Mouse (Mus musculus) embryonic fibroblast, embryonic 13.5 days (primary cell): Measurements from ENCODE around the gene Spats2l.

ENCODE experiments used
- CTCF ChIP-seq: IDR thresholded peaks from 2 replicates; pipeline ENCODE4 v1.5.1; 2011; ENCODE audit warnings: mild to moderate bottlenecking, control low read depth, low read length, moderate library complexity, borderline replicate concordance; ENCODE audit not compliant: insufficient read depth
- POLR2A ChIP-seq: IDR thresholded peaks from 2 replicates; pipeline ENCODE4 v1.6.1; 2011; ENCODE audit warnings: low read depth, mild to moderate bottlenecking, control low read depth, low read length, moderate library complexity

GRCm38 (mm10) chr1:57989052-57989600, 215.2 kb downstream of the Spats2l start:
- TF ChIP-seq CTCF, result no peak
- no peak for TF ChIP-seq POLR2A
